Mouse (Mus musculus) cerebellum, adult 11 months (tissue): ENCODE results near the gene Slc16a2.

Experiments
- DNase-seq: peaks from one replicate; pipeline ENCODE4 v3.0.0; 2022

Slc16a2 gene

DNA sequence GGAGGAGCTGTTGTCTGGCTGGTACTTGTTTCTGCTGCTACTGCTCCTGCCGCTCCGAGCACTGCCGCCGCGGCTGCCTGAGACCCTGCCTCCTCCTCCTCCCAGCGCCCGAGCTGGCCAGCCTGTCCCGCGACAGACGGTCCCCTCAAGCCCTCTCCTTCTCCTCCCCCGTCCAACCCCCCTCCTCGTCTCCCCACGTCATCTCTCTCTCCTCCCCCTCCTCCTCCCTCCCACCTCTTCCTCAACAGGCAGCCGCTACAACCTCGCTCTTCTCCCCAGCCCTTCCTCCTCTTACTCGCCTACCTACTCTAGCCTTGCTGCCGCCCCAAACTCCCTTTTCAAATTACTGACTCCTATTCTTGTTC is at the start of gene Slc16a2:
TSS of gene Slc16a2 (minus strand) at position 152 of the 365 bp plus-strand sequence.
- no peak for DNase-seq

DNA sequence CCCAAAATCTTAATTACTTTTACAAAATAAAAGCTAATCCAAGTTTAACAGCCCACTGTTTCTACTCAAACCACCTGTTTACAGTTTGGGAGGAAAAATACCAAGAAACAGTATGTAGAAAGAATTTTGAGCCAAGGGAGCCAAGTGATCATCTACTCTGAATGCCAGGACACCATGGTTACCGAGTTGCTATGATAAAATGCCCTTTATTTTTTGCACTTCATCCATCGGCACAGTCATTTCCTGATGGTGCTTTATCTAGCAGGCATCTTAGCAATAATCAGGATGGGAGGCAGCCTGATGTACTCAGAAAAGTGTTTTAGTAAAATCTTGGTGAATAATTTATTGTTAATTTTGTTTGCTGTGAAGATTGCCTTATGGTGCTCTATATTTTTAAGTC is 41.7 kb upstream of the Slc16a2 start:
- no peak for DNase-seq

DNA sequence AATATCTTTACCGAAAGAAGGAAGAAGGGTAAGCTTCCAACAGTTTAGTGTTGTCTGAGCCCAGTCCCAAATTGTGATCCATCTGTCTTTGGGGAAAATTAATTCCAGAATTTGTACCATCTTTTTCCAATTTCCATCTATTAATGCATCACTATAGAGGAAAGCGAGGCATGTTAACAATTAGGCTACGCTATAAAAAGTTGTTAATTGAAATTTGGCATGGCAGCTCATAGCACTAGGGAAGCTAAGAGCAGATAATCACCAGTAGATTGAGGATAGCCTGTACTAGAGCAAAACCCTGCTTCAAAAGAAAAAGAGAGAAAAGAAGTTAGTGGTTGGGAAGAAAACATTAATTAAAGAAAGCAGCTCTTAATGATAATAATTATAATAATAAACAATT is 41.1 kb upstream of the Slc16a2 start:
- no peak for DNase-seq

DNA sequence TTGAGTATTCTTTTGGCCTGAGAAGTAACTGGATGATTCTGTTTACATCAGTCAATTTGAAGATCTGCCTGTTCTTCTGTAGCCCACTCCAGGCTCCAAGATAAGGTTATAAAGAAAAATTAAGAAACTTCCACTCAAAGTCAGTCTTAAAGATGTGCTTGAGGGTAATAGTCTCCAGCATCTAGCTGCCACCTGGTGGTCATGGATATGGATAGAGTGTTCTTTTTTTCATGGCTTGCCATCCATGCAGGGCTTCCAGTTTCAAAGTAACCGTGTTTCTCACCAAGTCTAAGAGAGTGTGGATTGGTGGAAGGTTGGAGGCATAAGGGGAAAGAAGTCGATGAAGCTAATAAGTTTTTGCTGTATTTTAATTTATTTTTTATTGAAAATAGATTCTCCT is 23.5 kb upstream of the Slc16a2 start:
- no peak for DNase-seq

DNA sequence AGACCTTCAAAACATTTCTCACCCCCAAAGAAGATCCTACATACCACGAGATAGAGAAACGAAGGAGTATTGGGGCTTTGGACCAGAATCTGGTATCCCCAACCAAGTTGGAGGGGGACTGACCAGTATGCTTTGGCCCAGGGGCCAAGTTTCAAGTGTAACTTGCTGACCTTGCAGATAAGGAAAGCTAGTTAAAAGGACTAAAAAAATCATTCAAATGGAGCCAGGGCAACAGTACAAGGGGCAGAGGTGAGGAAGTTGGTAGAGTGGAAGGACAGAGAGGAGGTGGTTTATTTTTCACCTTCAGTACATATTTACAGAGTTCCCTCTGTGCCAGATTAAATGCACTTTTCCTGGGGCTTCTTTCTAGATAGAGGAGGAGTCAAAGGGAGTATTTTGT is 7.1 kb upstream of the Slc16a2 start:
- no peak for DNase-seq

DNA sequence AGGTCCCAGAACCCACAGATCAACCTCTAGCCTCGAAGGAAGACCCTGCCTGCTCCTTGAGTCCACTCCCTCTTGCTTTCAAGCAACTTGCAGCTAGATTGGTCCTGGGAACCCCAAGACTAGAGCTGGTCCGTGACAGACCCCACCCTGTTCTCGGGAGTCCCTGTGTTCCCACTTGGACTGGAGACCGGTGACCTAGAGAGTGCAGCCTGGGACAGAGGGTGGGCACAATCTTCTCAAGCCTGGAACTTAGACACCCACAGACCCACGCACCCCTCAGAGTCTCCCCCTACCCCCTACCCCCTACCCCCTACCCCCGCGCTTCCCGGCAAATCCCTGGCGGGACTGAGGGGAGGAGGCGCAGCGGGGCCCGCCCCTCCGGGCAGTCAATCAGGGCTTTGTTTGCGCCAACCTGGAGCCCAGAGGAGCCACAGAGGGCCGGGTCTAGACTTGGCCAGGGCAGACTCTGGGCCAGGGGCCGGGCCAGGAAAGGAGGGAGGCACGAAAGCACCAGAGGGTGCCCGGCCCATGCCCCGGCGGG is 558 bp upstream of the Slc16a2 start:
- peak; percentile 11 for DNase-seq

DNA sequence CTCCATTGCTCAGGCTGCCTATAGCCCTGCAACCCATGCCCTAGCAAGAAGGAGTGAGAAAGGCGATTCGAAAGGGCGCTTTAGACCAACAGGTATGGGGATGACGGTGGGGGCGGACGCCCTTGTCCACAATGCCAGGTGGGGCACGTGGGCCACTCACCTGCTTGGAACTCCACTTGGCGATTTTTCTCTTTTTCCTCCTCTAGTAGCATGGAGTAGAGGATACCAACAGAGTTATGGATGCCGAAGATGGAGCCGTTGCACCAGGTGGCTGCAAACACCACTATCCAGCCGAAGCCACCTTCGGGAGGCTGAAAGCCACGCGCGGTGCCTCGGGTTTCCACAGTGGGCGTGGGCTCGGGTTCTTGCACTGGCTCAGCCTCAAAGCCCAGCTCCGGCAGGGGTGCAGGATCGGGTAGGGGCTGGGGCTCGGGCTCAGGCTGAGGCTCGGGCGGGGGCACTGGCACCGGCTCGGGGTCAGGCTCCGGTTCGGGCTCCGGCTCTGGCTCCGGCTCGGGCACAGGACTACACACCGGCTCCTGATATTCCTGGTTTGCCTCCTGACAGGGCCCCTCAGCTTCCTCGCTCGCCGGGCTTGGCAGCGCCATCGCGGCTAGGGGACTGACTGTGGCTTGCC is 470 bp downstream of the Slc16a2 start:
- peak; percentile 42 for DNase-seq

DNA sequence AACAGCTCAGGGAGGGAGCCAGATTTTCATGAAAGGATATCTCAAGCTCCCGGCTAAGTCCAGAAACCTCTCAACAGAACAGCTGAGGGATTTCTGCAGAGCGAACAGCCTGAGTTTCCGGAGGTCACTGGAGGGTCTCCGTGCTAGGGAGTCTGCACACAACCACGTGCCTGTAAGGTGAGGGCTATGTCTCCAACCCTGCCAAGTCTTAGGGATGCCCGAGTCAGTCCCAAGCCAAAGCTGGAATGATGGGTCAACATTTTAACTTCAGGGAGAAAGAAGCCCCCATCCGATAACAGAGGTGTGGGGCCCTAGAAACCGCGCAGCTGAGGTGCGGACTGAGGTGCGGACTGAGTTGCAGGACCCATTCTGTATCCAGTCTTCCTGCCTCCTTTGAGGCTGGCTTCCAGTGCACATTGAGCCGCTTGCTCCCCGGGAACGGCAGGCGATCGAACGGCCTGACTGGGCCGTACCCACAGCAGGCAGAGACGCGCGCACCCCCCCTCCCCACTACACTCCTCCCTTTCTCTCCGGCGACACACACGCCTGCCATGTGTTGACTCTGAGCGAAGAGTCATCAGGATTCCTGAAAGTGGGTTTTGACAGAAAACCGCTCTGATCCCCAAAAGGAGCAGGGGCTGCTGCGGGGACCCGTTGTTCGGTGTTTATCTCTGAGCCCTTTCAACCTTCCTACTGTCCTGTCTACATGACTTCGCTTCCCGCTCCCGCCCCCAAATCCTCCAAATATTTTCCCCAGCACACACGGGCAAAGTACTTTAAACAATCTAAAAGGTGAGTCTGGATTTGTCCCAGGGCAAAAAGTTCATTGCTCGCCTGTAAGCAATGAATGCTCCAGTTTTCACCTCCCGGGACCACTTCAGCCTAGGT is 1.2 kb downstream of the Slc16a2 start:
- DNase-seq: no peak

DNA sequence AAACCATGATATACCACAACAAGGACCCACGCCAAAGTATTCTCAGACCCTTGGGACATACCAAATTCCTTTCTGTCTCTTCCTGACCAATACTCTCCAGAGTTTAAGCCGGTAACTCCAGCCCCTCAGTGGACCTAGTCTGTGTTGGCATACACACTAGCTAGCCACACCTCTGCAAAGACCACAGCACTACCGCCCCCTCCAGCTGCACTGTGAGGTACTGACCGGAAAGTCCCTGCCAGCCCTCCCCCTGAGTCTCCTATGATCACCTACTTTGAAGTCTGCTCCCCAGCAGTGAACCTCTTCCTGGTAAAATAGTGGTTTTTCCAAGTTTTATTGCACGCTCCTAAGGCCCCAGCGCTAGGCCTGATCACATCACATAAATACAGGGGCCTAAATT is 2.5 kb downstream of the Slc16a2 start:
- DNase-seq: no peak

DNA sequence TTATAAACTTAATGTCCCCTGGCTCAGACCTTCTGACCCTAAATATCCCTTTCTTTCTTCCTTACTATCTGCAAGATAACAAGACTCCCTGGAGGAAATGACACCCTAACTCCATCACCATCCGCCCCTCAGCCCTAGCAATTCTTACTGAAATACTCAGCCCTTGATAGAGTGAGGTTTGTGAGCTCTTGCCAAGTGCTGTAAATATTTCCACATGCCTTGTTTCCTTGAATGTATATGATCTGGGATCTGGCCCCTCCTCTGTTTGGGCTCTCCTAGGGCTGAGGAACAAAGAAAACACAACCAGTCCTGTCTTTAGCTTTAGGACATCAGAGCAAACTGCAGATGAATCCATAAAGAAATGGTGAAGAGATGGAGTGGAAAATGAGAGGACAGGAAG is 9.1 kb downstream of the Slc16a2 start:
- DNase-seq: no peak

DNA sequence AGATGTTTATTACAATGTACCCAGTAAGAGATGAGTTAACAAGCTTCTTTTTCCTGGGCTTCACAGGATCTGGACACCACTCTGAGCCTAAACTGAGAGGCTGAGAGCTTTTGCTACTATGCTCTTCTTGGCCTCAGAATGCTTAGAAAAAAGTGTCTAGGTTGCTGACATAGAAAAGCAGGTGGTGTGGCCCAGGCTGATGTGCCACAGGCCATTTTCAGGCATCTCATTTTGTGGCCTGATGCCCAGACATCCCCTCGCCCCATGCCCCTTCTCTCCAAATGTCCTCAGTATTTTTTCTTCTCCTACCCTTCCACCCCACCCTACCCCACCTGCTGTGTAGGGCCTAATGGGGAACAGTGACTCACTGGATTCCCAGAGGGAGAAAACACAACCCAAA is 11.3 kb downstream of the Slc16a2 start:
- DNase-seq: no peak

DNA sequence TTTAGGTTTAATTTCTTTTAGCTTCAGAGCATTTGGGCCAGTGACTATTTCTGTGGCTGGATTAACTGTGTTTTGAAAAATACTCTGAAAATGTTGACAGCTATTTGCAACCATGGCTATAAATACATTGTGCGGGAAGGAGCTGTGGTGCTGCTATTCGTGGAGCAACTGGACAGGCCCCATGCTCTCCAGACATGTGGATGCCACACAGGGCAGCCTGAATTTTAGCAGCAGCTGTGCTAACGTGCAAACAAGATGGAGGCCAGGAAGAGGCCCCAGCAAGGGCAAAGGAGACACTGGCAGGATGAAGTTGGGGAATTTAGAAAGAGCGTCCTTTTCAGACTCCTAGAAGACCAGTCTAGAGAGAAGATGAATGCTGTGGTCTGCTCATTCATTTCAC is 15.4 kb downstream of the Slc16a2 start:
- no peak for DNase-seq

DNA sequence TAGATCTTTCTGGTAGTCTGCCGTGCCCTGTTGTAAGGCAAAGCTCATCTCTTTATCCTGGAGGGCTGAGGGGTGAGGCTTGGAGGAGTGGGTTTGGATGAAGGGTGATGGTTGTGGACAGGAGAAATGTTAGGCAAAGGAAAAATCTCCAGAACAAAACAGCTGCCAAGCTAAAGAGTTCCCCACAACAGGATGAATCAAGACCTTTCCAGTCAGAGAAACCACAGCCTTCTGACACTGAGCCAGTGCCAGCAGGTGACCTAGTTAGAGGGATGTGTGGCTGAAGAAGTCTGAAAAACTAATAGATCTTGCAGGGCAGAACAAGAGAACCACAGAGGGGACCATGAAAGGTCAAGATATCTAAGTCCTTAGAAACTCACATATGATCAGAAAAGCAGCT is 24.8 kb downstream of the Slc16a2 start:
- peak; percentile 8 for DNase-seq

DNA sequence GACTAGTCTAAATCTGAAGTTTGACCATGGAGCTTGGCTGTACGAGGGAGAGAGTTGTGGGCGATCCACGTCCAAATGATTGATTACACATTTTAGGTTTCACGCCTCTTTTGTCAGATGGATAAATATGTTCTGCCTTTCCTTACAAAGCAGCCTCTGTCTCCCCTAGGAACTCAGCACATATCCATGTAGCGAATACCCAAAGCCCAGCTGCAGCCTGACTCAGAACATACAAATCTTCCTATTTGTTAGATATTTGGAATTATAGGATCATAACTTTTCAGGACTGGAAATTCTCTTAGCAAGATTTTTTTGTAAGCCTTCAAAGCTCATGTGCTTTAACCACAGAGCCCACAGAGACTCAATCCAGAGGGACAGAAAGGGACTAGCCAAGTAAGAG is 26.3 kb downstream of the Slc16a2 start:
- no peak for DNase-seq

DNA sequence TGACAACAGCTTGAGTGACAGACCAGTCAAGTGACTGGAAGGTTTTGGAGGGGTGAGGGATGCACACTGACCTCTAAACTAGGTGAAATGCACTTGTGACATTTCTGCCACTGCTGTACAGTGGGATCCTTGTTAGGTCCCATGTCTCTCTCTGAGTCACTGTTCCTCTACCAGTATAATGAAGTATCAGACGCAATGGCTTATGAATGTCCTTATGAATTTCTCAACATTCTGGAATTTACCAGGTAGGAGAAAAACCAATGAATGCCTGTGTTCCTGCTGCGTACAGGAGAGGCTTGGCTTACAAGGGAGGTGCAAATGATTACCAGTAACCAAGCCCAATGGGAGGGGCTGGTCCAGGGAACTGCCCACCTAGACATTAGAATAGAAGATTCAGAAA is 30.5 kb downstream of the Slc16a2 start:
- DNase-seq: no peak

DNA sequence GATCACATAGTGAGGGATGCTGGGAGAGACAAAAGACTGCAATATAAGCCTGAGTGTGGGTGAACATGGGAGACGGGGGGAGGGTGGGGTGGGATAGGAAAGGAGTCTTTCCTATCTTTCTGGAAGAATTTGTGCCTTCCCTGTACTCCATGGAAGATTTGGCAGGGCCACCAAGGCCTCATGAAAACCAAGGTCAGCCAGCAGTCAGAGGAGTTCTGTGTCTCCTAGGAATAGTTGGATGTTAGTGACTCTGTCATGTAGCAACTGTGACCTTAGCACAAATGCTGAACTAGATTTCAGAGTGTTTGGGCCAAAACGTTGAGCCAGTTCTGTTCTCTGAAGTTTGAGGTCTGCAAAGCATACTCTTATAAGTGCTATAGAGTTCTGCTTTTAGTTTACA is 36.1 kb downstream of the Slc16a2 start:
- DNase-seq: no peak

DNA sequence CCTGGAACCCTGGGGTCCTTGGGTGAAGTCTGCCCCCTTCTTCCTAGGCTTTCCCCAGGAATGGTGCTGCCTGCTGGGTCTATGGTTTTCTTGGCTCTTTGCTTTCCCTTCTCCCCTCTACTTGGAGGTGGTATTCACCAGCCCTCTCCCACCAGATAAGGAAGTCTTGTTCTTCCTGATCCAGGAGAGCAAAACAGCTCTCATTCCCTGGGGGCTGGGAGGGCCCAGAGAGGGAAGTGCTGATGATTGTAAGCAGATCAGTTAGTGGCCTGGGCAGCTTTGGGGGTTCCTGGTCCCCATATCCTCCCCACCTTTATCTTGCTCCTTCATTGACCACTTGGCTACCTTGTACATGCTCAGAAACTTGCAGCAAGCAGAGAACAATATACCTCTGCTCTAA is 45.4 kb downstream of the Slc16a2 start:
- no peak for DNase-seq

DNA sequence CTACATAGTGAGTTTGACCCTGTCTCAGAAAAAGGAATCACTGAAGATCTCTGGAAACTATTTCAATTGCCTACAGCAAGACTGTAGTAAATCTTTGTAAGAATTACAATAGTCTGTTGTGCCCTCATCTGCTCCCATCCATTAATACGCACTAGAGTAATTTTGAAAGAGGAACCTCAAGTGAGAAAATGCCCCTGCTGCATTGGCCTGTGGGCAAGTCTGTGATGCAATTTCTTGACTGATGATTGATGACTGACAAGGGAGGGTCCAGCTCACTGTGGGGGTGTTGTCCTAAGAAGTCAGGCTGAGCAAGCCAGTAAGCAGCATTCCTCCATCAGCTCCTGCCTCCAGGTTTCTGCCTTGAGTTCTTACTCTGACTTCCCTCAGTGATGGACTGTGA is 75.6 kb downstream of the Slc16a2 start:
- no peak for DNase-seq

DNA sequence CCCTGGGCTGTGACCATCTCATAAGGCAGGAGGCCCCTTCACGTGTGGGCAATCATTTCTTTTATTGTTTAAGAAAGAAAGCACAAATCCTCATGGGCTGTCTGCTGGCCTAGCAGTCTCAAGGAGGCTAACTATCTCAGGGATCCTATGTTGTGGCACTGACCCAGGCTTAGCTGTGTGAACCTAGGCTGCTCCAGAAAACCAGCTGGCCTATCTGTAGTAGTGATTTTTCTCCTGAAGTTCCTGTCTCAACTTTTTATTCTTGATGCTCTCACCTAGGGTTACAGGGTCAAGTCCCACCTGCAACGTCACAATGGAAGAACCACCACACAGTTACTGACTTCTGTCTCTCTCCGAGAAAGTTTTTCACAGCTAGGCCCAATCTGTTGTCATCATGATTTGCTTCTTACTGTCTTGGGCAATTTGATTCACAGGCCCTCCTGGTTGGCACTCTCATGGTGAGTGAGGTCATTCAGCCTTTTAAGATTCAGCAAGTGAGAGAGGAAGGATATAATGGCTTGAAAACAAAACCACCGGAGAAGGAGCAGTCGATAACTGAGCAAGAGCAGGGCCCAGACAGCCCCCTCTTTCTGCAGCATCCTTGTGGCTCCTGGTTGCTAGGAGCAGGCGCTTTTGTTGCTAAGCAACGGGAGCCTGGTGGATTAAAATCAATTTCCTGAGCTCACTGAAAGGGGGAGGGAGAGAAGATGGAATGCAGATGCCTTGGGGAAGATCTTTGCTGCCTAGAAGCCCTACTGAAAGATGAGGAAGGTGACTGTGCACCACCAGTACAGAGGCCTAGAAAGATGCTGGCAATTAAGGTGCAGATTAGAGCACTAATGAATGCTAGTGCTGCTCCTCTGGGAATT is 77.4 kb downstream of the Slc16a2 start:
- no peak for DNase-seq

DNA sequence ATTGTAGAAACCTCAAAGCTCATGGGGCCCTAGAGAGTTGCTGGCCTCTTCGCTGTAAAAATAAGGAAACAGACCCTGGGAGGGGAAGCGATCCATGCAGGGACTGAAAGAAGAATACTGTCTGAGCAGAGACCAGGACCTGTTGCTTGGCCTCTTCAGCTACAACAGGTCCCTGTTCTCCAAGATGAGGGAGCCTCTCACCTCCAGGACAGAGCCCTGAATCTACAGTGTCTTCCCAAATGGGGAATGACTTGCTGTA is 79.8 kb downstream of the Slc16a2 start:
- no peak for DNase-seq

DNA sequence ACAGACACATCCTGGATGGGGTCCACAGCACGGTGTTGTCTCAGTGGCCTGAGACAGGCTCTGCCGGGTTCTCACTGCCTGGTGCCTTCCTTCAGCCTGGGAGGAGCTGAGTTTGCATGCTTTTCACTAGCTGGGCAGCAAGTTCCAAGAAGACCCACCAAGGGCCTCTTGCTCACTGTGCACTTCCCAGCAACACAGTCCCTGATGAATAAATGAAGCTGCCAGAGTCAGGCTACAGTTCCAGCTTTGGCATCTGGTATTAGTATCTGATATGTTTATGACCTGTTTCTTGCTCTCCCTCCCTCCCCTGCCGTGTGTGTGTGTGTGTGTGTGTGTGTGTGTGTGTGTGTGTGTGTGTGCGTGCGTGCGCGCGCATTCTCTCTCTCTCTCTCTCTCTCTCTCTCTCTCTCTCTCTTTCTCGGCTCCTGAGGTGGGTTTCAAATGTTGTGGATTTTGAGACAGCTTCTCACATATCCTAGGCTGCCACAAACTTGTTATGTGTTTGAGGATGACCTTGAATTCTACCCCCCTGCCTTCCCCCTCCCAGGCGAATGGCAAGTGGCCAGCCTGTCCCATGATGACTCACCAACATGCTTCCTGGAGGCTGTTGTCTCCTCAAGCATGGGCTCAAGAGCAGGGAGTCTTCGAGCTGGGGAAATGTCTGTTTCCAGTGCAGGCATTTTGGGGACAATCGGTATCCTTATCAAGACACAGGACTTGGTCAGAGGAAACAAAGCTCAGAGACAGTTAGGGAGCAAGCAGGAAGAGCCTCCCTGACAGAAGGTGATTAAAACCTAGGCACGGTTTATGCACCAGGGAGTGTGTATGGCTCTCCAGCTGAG is 80.3 kb downstream of the Slc16a2 start:
- DNase-seq: no peak

DNA sequence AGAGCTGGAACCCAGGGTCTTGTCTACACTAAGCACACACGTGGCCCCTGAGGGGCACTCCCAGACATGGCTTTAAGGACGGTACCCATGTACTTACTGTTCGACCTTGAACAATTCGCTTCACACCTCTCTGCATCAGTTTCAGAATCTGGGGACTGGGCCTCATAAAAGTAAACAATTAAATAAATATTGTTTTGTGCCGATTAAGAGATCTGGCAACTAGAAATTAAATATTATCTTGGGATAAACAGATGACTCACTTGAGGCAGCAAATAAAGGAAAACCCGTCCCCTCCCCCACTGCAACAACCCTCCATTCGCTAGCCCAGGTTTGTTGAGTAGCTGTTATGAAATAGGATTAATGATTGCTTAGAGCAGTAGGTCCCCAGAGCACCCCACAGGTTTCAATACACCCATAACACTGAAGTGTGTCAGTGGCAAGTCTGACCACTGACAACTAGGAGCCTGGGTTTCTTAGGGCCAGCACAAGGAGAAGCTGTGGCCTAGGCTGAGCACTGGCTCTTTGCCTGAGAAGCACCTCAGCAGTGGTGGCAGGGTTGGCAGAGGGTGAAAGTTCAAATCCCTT is 87.7 kb downstream of the Slc16a2 start:
- no peak for DNase-seq
